Mouse (Mus musculus) cortical plate, adult 2 months (tissue): ENCODE results near the gene Cyp1a1.

Experiments used
- CTCF ChIP-seq: fragments of 200-500 bp; IDR thresholded peaks from 2 replicates; pipeline ENCODE4 v1.5.1; 2011; ENCODE audit warnings: mild to moderate bottlenecking, control low read depth, low read length; ENCODE audit not compliant: insufficient read depth; ENCODE audit errors: extremely low read depth
- POLR2A ChIP-seq: fragments of 200-500 bp; IDR thresholded peaks from 2 replicates; pipeline ENCODE4 v1.6.1; 2011; ENCODE audit warnings: mild to moderate bottlenecking, low read length, control low read depth; ENCODE audit not compliant: insufficient read depth; ENCODE audit errors: extremely low read depth

GRCm38 (mm10) chr9:57708720-57709274, 21.1 kb downstream of the Cyp1a1 start:
- TF ChIP-seq CTCF (no peak), POLR2A (no peak)
